Mouse (Mus musculus) kidney, postnatal 25 days (tissue): ENCODE data around the gene Teddm2.
"Not testable (repeated sequence)": the region's sequence is repeated elsewhere in the genome, so short reads cannot be mapped to it uniquely, and the experiment has no call there.

ENCODE experiments used
- DNase-seq, 2 experiments: peaks; one replicate each; pipeline ENCODE4 v3.0.0; 2021; ENCODE audit warnings: mixed read lengths in 2 of 2

The Teddm2 gene

DNA sequence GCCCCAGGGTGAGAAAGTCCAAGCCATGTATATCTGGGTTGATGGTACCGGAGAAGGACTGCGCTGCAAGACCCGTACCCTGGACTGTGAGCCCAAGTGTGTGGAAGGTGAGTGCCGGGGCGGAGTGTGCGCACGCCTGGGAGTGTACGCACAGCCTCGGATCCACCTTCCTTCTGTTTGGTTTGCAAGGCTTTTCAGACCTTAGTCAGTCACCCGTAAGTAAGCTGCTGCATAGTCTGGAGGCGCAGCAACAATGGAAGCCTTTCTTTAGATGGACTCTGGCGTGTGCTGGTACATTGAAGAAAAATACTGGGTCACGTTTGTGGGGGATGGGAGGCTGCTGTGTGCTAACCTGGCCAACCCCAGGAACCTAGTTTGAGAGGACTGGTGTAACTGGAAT is 3.0 kb upstream of the Teddm2 start:
- DNase-seq, result peak in 1 of 2 experiments; percentile 10

DNA sequence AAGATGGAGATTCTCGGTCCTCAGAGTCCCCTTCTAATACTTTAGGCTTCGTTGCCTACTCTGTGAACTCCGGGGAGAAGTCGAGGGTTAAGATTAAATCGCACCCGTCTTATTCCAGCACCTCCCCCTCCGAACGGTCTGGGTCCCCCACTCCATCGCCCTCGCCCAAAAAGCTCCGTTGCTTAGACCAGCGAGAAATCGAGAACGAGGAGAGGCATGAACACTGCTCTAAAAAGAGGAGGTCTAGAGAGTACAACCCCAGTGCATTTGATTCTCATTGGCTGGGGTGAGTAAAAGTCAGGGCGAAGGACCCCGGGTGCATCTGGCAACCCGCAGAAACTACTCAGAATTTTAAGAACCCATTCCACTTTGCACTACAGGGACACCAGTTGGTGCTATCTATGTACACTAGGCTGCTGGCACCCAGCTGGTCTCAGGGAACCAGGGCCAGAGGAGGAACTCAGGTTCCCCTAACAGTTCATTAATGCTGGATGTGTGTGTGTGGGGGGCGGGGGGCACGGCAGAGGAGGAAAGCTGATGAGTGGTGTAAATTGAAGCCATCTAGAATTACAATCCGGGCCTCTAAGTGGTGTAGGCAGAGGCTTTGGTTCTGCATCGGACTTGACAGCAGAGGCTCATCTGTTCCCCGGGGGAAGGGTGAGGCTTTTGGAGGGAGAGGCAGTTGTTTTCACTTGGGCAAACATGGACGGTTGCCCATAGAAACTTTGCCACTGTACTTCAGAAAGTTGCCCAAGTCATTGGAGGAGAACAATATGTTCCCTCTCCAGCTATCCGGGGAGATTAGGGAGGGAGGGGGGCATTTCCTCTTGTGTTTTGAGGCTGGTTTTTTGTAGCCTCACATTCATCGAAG is 1.1 kb upstream of the Teddm2 start:
- peak; percentile 55 to 78 for DNase-seq

DNA sequence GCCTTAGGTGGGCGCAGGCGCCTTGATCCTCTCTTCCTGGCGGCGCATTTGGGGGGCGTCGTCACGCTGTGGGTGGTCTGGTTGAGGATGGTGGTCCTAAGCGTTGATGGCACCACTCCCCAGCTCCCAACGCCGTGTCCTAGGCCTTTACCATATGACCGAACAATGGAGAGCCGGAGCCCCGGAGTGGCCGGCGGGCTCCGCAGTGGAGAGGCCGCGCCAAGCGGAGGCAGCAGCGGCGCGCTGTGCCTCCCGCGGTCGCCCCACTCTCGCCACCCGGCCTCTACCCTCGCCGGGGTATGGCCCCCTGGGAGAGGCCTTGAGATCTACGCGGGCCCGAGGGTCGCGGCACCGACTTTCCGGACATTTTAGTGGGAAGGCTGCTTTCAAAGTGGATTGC is 353 bp upstream of the Teddm2 start:
- peak in 1 of 2 experiments; percentile 35 for DNase-seq

DNA sequence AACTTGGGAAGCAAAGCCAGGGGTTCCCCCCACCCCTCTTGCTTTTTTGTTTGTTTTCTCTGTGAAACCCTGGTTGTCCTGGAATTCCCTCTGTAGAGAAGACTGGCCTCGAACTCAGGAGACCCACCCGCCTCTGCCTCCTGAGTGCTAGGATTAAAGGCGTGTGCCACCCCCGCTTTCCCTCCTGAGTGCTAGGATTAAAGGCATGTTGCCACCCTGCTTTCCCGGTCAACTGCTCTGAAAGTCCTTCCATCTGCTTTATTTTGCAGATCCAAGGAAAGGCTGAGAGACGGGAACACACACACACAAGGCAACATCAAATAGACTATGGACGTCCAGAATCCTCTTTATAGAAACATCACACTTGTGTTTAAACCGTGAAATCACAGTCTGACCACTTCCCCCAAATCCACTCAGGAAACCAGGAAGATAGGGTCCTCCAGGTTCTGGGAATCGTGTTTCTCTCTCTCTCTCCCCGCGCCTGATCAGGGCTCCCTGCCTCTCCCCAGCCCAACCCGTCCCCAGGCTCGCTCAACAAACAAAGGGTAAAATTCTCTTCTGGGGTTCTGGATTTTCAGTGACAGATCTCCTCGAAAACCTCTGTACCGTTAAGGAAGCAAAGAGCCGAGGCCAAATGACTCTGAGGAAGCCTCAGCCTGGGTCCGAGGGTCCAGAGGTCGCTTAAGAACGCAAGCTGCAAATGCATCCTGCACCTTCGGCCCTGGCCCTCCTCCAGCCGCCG is 868 bp downstream of the Teddm2 start:
- no peak for DNase-seq

DNA sequence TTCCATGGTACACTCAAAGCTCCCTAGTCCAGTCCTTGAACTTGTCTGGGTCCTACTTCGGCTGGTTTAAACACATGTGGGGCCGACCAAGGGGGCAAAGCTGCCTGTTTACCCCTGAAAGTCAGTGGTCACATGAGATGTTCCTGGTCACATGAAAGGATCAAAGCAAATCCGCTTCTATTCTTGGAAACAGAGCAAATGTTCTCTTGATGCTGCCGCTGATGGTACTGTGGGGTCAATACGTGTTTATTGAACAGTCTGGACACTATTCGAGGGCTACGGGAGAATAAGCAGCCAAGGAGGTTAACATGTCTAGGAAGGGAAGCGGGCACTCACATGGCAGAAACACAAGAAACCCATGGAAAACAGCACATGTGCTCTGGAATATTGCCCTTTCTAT is 2.8 kb downstream of the Teddm2 start:
- DNase-seq, result no peak

DNA sequence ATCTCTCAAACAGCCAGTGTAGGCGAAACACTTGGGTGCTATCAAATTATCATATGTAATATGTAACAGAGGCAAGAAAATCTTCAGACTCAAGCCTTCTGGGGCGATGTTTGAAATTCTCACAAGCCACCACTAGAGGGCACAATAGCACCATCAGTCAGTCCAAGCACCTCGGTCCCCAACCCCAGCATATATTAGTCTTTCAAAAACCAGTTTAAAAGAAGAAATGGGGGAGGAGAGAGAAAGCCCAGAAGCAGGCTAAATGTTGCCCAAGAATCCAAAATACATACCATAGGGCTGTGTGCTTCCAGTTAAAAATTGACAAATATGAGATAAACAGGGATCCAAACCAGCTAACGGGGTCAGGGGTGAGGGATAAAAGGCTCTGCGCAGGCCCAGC is 5.0 kb downstream of the Teddm2 start:
- DNase-seq, result peak; percentile 70 to 80

DNA sequence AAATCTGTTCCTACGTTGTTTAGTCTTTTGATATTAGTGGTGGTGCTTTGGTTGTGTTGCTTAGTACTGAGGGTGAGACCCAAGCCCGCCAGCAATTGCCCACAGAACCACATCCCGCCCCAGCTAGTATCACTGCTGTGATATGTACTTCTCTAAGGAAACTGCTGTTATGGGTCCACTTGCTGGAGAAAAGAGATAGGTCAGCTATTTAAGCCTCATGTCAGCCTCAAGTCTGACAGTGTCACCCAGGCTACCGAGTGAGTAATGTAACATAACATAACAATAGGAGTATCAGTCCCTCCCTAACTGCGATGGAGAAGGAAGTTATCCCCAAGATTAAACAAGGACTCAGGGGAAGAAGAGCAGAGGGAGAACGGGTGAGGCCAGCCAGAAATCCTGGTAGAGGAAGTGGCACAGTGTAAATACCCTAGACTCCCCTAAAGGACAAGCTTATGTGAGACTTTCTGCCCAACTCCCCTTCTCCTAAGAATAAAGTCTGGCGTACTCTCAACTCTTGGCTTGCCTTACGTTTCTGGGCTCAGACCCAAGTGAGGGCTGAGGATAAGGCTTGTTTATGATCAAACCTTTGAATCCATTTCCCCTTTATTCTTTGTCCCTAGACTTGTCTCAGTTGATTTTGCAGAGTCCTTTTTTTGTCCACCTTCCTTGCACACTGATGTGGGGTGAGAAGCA is 5.7 kb downstream of the Teddm2 start:
- DNase-seq, result no peak

DNA sequence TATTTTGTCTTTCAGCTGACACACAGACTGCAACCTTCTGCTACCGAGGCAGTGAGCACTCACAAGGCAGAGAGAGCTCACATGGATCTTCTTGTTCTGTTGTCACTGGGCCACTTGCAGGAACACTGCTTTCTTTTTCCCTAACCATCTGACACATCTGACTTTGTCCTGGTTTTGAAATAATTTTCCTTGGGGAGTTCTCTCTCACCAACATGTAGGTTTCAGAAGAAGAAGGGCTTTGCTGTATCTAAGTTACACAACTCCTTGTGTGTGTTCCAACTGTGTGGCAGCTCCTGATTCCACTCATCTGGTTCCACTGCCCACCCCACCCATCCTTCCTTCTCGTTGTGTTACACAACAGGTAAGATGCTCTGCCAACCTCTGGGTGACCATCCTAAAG is 6.3 kb downstream of the Teddm2 start:
- DNase-seq, result no peak

DNA sequence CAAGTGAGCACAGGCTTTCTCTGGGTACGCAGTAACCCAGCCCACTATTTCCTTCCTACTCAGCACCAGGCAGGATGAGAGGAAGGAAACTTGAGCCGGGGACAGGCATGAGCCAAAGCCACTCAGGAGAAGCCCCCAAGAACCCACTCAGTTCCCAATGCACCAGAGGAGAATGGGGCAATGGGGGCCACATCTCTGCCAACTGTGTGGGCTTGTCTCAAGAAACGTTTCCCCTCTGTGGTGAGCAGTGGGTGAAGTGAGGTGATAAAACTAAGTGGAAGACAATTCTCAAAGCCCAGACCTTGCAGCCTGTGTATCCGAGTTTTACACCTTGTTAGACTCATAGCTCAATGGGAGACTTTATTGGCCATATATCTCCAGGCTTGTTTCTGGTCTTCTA is 8.6 kb downstream of the Teddm2 start, which contains the start of gene Teddm1a:
Gene Teddm1a, plus strand, starts transcription at position 301 of the 400 bp plus-strand sequence.
- no peak for DNase-seq

DNA sequence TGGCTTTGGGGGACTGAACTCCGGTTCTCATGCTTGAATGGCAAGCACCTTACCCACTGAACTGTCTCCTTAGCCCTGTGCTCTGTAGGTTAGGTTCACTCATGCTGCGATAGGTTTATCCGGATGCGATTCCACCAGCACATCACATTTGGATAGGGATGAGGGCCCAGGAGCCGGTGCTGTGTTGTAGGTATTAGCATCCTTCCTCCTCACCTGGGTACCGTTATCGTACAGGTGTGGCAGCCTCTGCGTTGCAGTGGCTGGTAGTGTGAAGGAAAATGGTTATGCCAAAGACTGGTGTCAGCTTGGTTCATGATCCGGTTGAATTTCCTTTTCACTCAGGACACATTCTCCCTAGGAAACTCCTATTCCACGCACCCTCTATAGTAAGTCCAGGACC is 9.9 kb downstream of the Teddm2 start:
- DNase-seq, result no peak

DNA sequence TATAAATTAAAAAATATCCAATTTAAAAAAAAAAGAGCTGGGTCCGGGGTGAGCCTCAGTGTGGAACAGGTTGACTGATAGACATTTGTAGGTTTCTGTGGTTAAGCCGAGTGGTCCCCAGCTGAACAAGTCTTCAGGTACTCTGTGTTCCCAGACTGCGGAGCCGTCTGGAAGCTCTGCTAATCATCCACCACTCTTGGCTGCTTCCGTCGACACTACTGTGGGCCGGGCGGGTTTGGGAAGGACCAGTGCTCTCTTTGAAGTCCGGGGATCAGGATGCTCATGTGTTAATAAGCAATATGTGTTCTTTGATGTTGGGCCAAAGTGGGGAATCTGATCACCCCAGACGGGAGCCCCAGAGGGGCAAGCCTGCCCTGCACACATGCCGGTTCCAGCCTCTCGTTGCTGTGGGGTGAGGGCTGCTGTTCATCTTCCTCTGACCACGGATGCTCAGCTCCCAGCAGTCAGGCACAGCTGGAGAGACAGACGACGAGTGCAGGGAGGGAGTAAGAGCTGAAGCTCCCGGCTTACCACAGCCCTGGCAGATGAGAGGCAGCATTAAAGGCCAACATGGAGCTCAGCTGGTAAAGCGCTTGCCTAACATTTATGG is 13.9 kb downstream of the Teddm2 start:
- DNase-seq, result no peak

DNA sequence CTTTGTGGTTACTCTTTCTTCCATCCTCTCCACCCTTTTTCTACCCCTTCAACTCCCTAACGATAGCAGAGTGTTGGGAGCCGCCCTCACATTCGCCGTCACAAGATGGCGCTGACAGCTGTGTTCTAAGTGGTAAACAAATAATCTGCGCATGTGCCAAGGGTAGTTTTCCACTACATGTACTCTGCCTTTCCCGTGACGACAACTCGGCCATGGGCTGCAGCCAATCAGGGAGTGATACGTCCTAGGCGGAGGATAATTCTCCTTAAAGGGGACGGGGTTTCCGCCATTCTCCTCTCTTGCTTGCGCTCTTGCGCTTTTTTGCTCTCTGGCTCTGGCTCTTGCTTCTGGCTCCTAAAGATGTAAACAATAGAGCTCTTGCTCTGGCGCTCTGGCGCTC is 19.6 kb downstream of the Teddm2 start:
- not testable (repeated sequence) for DNase-seq

DNA sequence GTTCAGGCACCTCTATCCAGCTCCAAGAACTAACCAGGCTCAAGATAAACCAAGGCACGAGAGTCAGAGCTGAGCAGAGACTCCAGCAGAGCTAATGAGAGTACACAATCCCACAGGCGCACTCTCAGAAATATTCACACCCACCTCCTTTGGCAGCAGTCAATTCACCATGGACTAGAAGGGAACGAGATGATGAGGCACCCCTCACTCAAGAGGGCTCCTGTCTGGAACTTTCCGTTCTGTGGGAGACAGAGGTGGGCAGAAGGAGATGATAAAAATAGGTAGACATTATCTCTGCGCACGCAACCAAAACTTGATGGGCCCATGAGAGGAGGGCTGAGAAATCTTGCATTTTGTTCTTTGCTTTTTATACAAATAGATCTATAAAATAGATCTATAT is 26.0 kb downstream of the Teddm2 start, which contains the start of gene Teddm1b:
Gene Teddm1b, plus strand, starts transcription at position 301 of the 400 bp plus-strand sequence.
- DNase-seq, result no peak

DNA sequence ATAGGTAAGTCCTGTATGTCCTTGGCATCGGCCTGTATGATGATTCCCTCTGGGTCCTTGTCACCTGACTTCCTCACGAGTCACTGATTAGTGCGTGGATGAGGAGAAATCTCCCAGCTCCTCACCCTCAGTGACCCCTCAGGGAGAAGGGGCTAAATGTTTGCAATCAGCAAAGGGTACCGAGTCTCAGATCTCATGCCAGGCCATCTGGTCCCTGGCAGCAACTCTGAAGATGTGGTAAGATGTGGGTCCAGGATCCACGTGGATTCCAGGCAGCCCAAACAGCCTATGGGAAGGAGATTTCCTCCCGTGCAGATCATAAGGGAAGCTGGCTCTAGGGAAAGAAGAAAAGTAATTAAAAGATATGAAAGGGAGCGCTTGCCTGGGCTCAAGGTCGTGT is 44.1 kb downstream of the Teddm2 start:
- DNase-seq, result no peak

DNA sequence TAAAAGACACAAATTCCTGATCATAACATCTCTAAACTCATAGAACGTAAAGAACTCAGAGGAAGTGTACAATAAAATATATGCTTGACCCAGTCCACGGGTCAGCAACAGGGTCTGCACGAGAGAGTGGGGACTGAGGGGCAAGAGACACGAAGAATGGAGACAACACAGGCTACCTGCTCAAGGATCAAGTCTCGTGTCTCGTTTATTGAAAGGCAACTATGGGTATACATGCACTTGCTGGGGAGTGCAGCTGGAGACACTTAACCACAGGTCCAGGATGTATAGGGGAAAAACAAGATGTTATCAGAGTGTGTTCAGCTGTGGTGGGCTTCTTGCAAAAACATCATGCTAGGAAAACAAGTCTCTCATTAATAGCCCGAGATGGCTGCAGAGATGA is 47.3 kb downstream of the Teddm2 start:
- not testable (repeated sequence) for DNase-seq

DNA sequence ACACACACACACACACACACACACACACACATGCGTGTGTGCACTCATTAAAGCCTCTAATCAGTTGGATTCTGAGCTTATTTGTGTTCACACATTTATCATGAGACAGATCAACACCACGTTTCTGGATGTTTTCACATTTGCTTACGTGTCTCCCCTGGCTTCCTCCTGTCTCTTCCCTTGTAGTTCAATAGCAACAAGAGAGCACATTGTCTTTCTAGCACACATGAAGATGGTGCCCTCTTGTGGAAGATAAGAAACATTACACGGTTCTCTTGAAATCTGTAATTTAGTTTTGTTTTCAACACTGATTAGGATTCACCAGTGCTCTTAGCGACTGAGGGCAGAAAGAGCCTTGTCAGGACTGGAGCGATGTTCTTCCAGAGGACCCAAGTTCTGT is 53.2 kb downstream of the Teddm2 start:
- DNase-seq, result no peak

DNA sequence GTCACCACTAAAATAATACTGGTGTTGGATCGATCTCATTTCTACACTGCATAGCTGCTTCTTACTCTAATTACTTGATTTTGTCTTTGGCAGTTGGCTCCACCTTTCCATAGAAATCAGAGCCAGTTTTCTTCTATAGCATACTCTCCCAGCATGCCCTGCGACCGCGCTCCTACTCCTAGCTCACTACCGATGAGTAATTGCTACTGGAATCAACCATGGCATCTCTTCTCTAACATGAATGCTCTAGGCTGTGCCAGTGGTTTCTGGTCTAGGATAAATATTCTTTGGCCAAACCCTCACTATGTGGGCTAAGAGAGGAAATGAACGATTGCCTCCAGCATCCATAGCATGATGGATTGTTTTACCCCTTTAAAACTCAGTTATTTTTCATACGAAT is 53.6 kb downstream of the Teddm2 start:
- no peak for DNase-seq

DNA sequence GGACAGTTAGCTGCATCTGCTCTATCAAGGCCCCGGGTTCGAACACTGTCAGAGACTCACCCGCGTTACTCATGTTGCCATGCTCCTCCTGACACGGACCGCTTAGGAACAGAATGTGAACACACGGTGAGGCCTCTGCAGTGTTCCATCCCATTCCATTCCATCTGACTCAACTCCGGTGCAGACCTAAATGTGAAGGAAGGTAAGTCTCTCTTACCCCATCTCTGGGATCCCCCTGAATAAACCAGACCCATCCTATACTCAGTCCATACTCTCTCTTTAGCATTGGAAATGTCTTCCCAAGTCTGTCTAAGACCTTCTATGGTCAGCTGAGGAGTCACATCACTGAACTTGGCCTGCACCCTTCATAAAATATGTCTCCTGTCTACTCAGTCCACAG is 56.0 kb downstream of the Teddm2 start, which contains the start of gene Rgsl1:
Gene Rgsl1, minus strand, starts transcription at position 101 of the 400 bp plus-strand sequence.
- no peak for DNase-seq

DNA sequence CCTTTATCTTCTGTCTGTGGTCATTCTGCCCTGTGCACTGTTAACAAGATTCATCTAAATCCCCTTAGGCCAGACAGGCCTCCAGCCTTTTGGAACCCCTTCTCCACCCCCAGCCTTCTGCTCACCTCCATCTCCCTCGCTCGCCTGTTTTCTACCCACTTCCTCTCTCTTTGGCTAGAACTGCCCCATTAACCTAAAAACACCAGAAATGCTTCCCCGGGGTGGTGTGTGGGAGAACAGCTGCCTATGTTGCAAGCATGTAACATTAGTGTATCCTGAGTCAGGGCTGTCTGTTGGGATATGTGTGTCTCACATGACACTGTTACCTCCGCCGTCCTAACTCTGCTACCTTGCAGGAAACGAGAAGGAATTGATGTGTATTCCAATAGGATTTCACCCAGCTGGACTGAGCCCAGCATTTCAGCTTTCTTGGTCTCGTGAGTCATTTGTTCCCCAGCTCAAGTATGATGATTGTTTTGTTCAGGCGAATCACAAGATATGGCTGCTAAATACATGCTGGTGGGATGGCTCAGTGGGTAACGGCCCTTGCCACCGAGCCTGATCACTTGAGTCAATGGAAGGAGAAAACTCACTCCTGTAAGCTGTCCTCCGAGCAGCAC is 57.8 kb downstream of the Teddm2 start:
- no peak for DNase-seq

DNA sequence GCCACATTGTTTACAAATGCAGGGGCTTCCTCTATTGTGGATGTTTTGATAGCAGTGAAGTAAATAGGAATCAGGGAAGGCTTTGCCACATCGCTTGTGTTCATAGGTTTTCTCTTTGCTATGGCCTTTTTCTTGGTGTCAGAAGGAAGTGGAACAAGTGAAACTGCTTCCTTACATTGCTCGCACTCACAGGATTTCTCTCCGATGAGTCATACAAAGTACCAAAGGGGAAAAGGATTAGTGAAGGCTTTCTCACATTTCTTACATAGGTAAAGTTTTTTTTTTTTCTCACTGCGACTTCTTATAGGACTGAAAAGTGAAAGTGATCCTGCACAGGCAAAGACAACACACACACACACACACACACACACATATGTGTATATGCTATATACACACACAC is 64.0 kb downstream of the Teddm2 start:
- DNase-seq, result no peak

DNA sequence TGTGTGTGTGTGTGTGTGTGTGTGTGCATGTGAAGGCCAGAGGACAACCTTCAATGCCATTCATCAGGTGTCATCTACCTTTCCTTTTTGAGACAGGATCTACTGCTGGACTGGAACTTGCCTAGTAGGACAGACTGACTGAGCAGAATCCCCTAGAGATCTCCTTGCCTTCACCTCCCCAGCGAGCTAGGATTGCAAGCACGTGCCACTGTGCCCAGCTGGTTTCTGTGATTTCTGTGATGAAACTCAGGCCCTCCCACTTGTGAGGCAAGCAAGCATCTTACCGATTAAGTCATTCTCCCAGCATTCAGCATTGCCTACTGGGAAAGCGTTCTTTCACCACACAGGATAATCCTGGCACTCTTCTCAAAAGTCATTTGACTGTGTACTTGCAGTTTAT is 69.3 kb downstream of the Teddm2 start:
- DNase-seq, result no peak

DNA sequence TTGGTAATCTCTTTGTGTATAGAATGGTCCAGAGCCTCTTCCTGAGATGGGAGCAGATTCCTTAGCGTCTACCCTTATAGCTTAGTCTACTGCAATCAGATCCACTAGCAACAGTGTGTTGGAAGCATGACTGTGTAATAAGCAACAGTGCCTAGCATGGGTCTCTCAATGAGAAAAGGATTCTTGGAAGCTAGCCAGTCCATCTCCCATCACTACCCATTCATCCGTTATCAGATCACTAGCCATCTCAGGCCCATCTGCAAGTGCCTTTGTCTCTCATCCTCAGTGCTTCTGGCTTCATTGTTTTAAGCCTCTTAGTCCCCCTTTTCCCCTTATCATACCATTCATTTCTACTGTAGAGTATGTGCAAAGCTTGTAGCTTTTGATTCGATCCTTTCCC is 79.8 kb downstream of the Teddm2 start:
- DNase-seq, result no peak
